Mouse (Mus musculus): ENCODE data around the gene Ccdc51. TPM values are rescaled to one million over a fixed set of nuclear protein-coding genes. Genes with fewer than 3 reads are reported as not detected.

Gene Ccdc51
- 12.5 and 13.1 TPM in 2 replicates for polyA plus RNA-seq (2015; fragmentation: Nextera tagmentation; extraction: Ambion mirVana)

GRCm38 (mm10) chr9:109082124-109082800 lies at the start of gene Ccdc51, which contains the start of gene Tma7:
Gene Ccdc51 (plus strand): TSS chr9:109082493.
Gene Tma7 (minus strand): TSS chr9:109082587.
- peak within 1 kb of the TSS; percentile 73 for H3K27ac ChIP-seq (ENCODE audit: low read depth, low read length)
- H3K4me2 ChIP-seq (ENCODE audit: low read length): peak within 1 kb of the TSS; percentile 73
- under 1% methylated on average over 37 of the region's 37 CpGs for WGBS
- no peaks in the 10 kb centered on the region for H3K9me3 ChIP-seq (ENCODE audit: control insufficient read depth, low read length)
- ATAC-seq: peak; percentile 98
- H3K27me3 ChIP-seq (replicated peaks; ENCODE audit: control insufficient read depth, insufficient read depth, low read length): no peaks in the 10 kb centered on the region
- H3K36me3 ChIP-seq (ENCODE audit: control insufficient read depth, insufficient read depth, low read length): 0 out of 2 replicates have a peak, but pooled peaks cover 3% of the 10 kb centered on the region
- H3K9ac ChIP-seq (ENCODE audit: low read depth, low read length): peak within 1 kb of the TSS; percentile 79
- H3K4me1 ChIP-seq (ENCODE audit: control insufficient read depth, insufficient read depth, low read depth, low read length): peaks cover 18% of the 10 kb centered on the region
- H3K4me3 ChIP-seq (ENCODE audit: low read length): peak within 1 kb of the TSS; percentile 63

DNA sequence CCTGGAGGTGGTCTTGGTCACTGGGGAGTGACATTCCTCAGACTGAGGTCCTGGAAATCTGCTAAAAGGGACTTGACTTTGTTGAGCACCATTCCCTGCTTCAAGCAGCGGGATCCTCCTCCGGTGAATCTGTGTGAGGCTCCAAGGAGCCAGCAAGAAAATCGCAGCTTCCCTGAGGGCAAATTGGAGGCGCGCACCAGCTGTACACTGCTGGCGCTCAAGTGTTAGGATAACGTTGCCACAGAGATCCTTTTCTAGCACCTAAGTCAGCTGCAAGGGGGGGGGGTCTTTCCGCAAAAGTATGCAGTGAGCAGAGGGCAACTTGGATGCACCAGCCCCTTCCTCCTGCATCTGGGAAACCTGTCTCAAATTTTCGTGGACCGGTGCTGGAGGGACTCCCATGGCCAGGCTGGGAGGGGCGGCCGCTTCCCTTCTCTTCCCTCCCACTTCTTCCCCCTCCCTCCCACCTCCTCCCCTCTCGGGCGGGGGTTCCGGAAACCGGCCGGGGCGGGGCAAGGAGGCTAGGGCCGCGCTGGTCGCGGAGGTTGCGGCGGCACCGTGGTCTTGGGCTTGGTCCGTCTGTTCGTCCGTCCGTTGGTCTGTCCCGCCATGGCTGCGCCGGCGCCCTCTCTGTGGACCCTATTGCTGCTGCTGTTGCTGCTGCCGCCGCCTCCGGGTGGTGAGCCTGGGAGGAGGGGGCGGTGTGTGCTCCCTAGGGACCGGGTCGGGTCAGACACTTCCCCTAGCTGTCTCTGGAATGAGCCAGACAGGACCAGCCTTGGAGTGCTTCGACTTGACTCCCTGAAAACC lies 44.0 kb upstream of the Ccdc51 start, which contains the start of gene Shisa5:
Gene Shisa5 (plus strand): TSS at position 480 of the 810 bp plus-strand sequence.
- WGBS: under 1% methylated on average over 37 of the region's 40 CpGs
- H3K27me3 ChIP-seq (replicated peaks; ENCODE audit: control insufficient read depth, insufficient read depth, low read length): no peaks in the 10 kb centered on the region
- no peaks in the 10 kb centered on the region for H3K36me3 ChIP-seq (ENCODE audit: control insufficient read depth, insufficient read depth, low read length)
- H3K4me3 ChIP-seq (ENCODE audit: low read length): peak within 1 kb of the TSS; percentile 66
- peaks cover 5% of the 10 kb centered on the region; the same call in 1 of the 2 replicates for H3K4me1 ChIP-seq (ENCODE audit: control insufficient read depth, insufficient read depth, low read depth, low read length)
- peak within 1 kb of the TSS; percentile 75 for H3K9ac ChIP-seq (ENCODE audit: low read depth, low read length)
- H3K9me3 ChIP-seq (ENCODE audit: control insufficient read depth, low read length): no peaks in the 10 kb centered on the region
- peak; percentile 82 for ATAC-seq
- peak within 1 kb of the TSS; percentile 77 for H3K4me2 ChIP-seq (ENCODE audit: low read length)
- peak within 1 kb of the TSS; percentile 51; the same call in 1 of the 2 replicates for H3K27ac ChIP-seq (ENCODE audit: low read depth, low read length)

DNA sequence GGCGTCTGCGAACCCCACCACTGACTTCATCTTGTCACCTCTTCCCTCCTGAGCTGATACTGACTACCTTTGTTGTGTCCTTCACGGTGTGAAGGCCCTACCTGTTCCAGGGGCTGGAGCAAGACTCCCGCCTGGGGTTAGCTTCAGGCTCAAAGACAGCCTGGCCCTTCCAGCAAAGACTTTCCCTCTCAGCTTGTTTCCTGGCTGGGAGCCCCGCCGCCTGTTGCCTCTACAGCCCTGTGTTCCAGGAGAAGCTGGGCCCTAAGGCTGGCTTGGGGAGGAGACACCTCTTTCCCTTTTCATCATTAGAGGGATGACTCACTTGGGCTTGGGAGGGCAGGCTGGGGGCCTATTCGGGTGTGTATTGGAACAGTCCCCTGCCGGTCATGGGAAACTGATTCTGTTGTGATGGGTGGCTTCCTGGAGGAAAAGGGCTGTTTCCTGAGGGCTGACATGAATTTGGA lies 43.4 kb upstream of the Ccdc51 start:
- H3K27me3 ChIP-seq (replicated peaks; ENCODE audit: control insufficient read depth, insufficient read depth, low read length): no peaks in the 10 kb centered on the region
- H3K4me1 ChIP-seq (ENCODE audit: control insufficient read depth, insufficient read depth, low read depth, low read length): peaks cover 5% of the 10 kb centered on the region; the same call in 1 of the 2 replicates
- H3K4me3 ChIP-seq (ENCODE audit: low read length): peak overlapping the region; percentile 66
- peak overlapping the region; percentile 51; the same call in 1 of the 2 replicates for H3K27ac ChIP-seq (ENCODE audit: low read depth, low read length)
- peak overlapping the region; percentile 77 for H3K4me2 ChIP-seq (ENCODE audit: low read length)
- ATAC-seq: no peak; the same call in none of the 2 replicates
- H3K9ac ChIP-seq (ENCODE audit: low read depth, low read length): peak overlapping the region; percentile 75
- no peaks in the 10 kb centered on the region for H3K36me3 ChIP-seq (ENCODE audit: control insufficient read depth, insufficient read depth, low read length)
- 20% methylated on average over 8 of the region's 8 CpGs for WGBS
- H3K9me3 ChIP-seq (ENCODE audit: control insufficient read depth, low read length): no peaks in the 10 kb centered on the region

- H3K9me3 ChIP-seq (ENCODE audit: control insufficient read depth, low read length): no peaks in the 10 kb centered on the region
- H3K27ac ChIP-seq (ENCODE audit: low read depth, low read length): no peak overlapping the region
- no peaks in the 10 kb centered on the region for H3K36me3 ChIP-seq (ENCODE audit: control insufficient read depth, insufficient read depth, low read length)
- no peak overlapping the region for H3K4me3 ChIP-seq (ENCODE audit: low read length)
- peaks cover 5% of the 10 kb centered on the region; the same call in 1 of the 2 replicates for H3K4me1 ChIP-seq (ENCODE audit: control insufficient read depth, insufficient read depth, low read depth, low read length)
- H3K27me3 ChIP-seq (replicated peaks; ENCODE audit: control insufficient read depth, insufficient read depth, low read length): no peaks in the 10 kb centered on the region
- WGBS: 83% methylated on average over 4 of the region's 4 CpGs
- no peak for ATAC-seq
- H3K4me2 ChIP-seq (ENCODE audit: low read length): no peak overlapping the region
- no peak overlapping the region for H3K9ac ChIP-seq (ENCODE audit: low read depth, low read length)
These were observed 42.6 kb upstream of the Ccdc51 start for GRCm38 (mm10) chr9:109039681-109040080.

DNA sequence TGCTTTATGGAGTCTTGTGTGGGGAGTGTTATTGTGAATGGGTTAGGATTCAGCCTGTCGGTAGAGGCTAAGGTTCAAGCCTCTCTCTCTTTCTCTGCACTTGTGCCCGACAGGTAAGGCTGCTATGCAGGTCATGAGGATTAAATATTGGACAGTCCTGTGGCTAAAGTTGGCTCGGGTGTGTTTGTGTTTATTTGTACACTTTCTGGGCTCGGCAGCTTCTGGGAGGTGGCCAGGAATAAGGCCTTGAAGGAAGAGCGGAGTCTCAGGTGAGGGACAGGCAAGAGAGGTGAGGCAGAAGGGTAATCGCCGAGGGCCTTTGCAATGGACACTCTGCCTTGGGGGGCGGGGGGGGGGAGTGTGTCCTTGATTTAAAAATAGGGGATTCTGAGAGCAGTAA lies 42.1 kb upstream of the Ccdc51 start:
- H3K9me3 ChIP-seq (ENCODE audit: control insufficient read depth, low read length): no peaks in the 10 kb centered on the region
- 82% methylated on average over 8 of the region's 8 CpGs for WGBS
- H3K36me3 ChIP-seq (ENCODE audit: control insufficient read depth, insufficient read depth, low read length): no peaks in the 10 kb centered on the region
- H3K27me3 ChIP-seq (replicated peaks; ENCODE audit: control insufficient read depth, insufficient read depth, low read length): no peaks in the 10 kb centered on the region
- H3K4me3 ChIP-seq (ENCODE audit: low read length): no peak overlapping the region
- ATAC-seq: no peak
- H3K4me2 ChIP-seq (ENCODE audit: low read length): no peak overlapping the region
- peaks cover 5% of the 10 kb centered on the region; the same call in 1 of the 2 replicates for H3K4me1 ChIP-seq (ENCODE audit: control insufficient read depth, insufficient read depth, low read depth, low read length)
- H3K27ac ChIP-seq (ENCODE audit: low read depth, low read length): no peak overlapping the region
- H3K9ac ChIP-seq (ENCODE audit: low read depth, low read length): no peak overlapping the region

GRCm38 (mm10) chr9:109040906-109041305 lies 41.4 kb upstream of the Ccdc51 start:
- 75% methylated on average over 6 of the region's 6 CpGs for WGBS
- Histone ChIP-seq H3K27me3 (replicated peaks; ENCODE audit: control insufficient read depth, insufficient read depth, low read length) (no peaks in the 10 kb centered on the region), H3K9me3 (ENCODE audit: control insufficient read depth, low read length) (no peaks in the 10 kb centered on the region), H3K9ac (ENCODE audit: low read depth, low read length) (no peak overlapping the region), H3K4me1 (ENCODE audit: control insufficient read depth, insufficient read depth, low read depth, low read length) (peaks cover 5% of the 10 kb centered on the region; the same call in 1 of the 2 replicates), H3K4me2 (ENCODE audit: low read length) (no peak overlapping the region), H3K36me3 (ENCODE audit: control insufficient read depth, insufficient read depth, low read length) (no peaks in the 10 kb centered on the region), H3K4me3 (ENCODE audit: low read length) (no peak overlapping the region), H3K27ac (ENCODE audit: low read depth, low read length) (no peak overlapping the region)
- no peak for ATAC-seq

GRCm38 (mm10) chr9:109041351-109041750 lies 40.9 kb upstream of the Ccdc51 start:
- WGBS: 76% methylated on average over 7 of the region's 7 CpGs
- ATAC-seq: no peak
- H3K27ac ChIP-seq (ENCODE audit: low read depth, low read length): no peak overlapping the region
- no peaks in the 10 kb centered on the region for H3K27me3 ChIP-seq (replicated peaks; ENCODE audit: control insufficient read depth, insufficient read depth, low read length)
- no peak overlapping the region for H3K4me2 ChIP-seq (ENCODE audit: low read length)
- peaks cover 5% of the 10 kb centered on the region; the same call in 1 of the 2 replicates for H3K4me1 ChIP-seq (ENCODE audit: control insufficient read depth, insufficient read depth, low read depth, low read length)
- no peak overlapping the region for H3K9ac ChIP-seq (ENCODE audit: low read depth, low read length)
- H3K4me3 ChIP-seq (ENCODE audit: low read length): no peak overlapping the region
- H3K9me3 ChIP-seq (ENCODE audit: control insufficient read depth, low read length): no peaks in the 10 kb centered on the region
- no peaks in the 10 kb centered on the region for H3K36me3 ChIP-seq (ENCODE audit: control insufficient read depth, insufficient read depth, low read length)

GRCm38 (mm10) chr9:109046306-109046705 lies 36.0 kb upstream of the Ccdc51 start:
- no peak overlapping the region for H3K4me3 ChIP-seq (ENCODE audit: low read length)
- no peaks in the 10 kb centered on the region for H3K27me3 ChIP-seq (replicated peaks; ENCODE audit: control insufficient read depth, insufficient read depth, low read length)
- no peaks in the 10 kb centered on the region for H3K4me1 ChIP-seq (ENCODE audit: control insufficient read depth, insufficient read depth, low read depth, low read length)
- 35% methylated on average over 5 of the region's 5 CpGs for WGBS
- H3K27ac ChIP-seq (ENCODE audit: low read depth, low read length): no peak overlapping the region
- no peak overlapping the region for H3K4me2 ChIP-seq (ENCODE audit: low read length)
- no peaks in the 10 kb centered on the region for H3K36me3 ChIP-seq (ENCODE audit: control insufficient read depth, insufficient read depth, low read length)
- H3K9me3 ChIP-seq (ENCODE audit: control insufficient read depth, low read length): no peaks in the 10 kb centered on the region
- H3K9ac ChIP-seq (ENCODE audit: low read depth, low read length): no peak overlapping the region
- ATAC-seq: no peak

DNA sequence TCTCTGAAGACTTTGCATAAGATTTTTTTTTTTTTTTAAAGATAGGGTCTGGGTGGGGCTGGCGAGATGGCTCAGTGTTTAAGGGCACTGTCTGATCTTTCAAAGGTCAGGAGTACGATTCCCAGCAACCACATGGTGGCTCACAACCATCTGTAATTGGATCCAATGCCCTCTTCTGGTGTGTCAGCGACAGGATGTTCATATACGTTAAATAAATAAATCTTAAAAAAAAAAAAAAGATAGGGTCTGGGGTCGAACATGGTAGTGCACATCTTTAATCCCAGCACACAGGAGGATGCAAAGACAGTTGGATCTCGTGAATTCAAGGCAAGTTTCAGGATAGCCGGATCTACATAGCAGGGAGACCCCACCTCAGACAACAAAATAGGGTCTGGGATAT lies 33.0 kb upstream of the Ccdc51 start:
- Histone ChIP-seq H3K27ac (ENCODE audit: low read depth, low read length) (no peak overlapping the region), H3K4me1 (ENCODE audit: control insufficient read depth, insufficient read depth, low read depth, low read length) (peaks cover under 1% of the 10 kb centered on the region; the same call in 1 of the 2 replicates), H3K27me3 (replicated peaks; ENCODE audit: control insufficient read depth, insufficient read depth, low read length) (no peaks in the 10 kb centered on the region), H3K4me3 (ENCODE audit: low read length) (no peak overlapping the region), H3K9ac (ENCODE audit: low read depth, low read length) (no peak overlapping the region), H3K4me2 (ENCODE audit: low read length) (no peak overlapping the region), H3K9me3 (ENCODE audit: control insufficient read depth, low read length) (no peaks in the 10 kb centered on the region), H3K36me3 (ENCODE audit: control insufficient read depth, insufficient read depth, low read length) (no peaks in the 10 kb centered on the region)
- 88% methylated on average over 7 of the region's 7 CpGs for WGBS
- ATAC-seq: no peak
